Mouse (Mus musculus) myocyte (in vitro differentiated cells): Measurements from ENCODE around the gene Cog8. TPM values are rescaled to one million over a fixed set of nuclear protein-coding genes. Genes with fewer than 3 reads are reported as not detected.

Experiments
- H3K27me3 ChIP-seq: one replicate; pipeline ENCODE4 v1.6.1; 2011; ENCODE audit not compliant: control insufficient read depth, insufficient read depth, insufficient read length
- H3K36me3 ChIP-seq: one replicate; pipeline ENCODE4 v1.6.1; 2011; ENCODE audit not compliant: control insufficient read depth, insufficient read depth
- H3K4me2 ChIP-seq: one replicate; pipeline ENCODE4 v1.6.1; 2011; ENCODE audit warnings: low read depth, control low read depth
- H3K4me3 ChIP-seq: one replicate; pipeline ENCODE4 v1.5.1; 2011; ENCODE audit warnings: mild to moderate bottlenecking, control low read depth, moderate library complexity
- H3K79me2 ChIP-seq: one replicate; pipeline ENCODE4 v1.6.1; 2011; ENCODE audit not compliant: control insufficient read depth, insufficient read depth
- H3ac ChIP-seq: one replicate; pipeline ENCODE4 v1.6.1; 2011; ENCODE audit not compliant: control insufficient read depth, insufficient read length
- CEBPB ChIP-seq: IDR thresholded peaks from 2 replicates; pipeline ENCODE4 v1.6.1; 2011; ENCODE audit warnings: mild to moderate bottlenecking, moderate library complexity; ENCODE audit not compliant: poor library complexity, insufficient read depth, severe bottlenecking
- E2F4 ChIP-seq: IDR thresholded peaks from one replicate; pipeline ENCODE4 v1.6.1; 2011; ENCODE audit warnings: mild to moderate bottlenecking, control low read depth, moderate library complexity; ENCODE audit not compliant: insufficient read depth
- MAX ChIP-seq: IDR thresholded peaks from one replicate; pipeline ENCODE4 v1.6.1; 2011; ENCODE audit warnings: low read depth, mild to moderate bottlenecking, control low read depth
- MYOD1 ChIP-seq, 3 experiments: IDR thresholded peaks; one replicate each; pipeline ENCODE4 v1.6.1; 2011; ENCODE audit warnings: control low read depth in 2 of 3, low read depth in 2 of 3, mild to moderate bottlenecking in 2 of 3, moderate library complexity in 1 of 3; ENCODE audit not compliant: insufficient read length in 2 of 3, control insufficient read depth in 1 of 3
- MYOG ChIP-seq, 3 experiments: IDR thresholded peaks; one replicate each; pipeline ENCODE4 v1.6.1; 2011; ENCODE audit warnings: control low read depth in 2 of 3, low read depth in 2 of 3, mild to moderate bottlenecking in 2 of 3; ENCODE audit not compliant: insufficient read length in 2 of 3, control insufficient read depth in 1 of 3, insufficient read depth in 1 of 3
- POLR2A ChIP-seq: IDR thresholded peaks from one replicate; pipeline ENCODE4 v1.6.1; 2011; ENCODE audit warnings: low read depth, mild to moderate bottlenecking, control low read depth, moderate library complexity; ENCODE audit not compliant: insufficient read length
- POLR2AphosphoS2 ChIP-seq: IDR thresholded peaks from one replicate; pipeline ENCODE4 v1.6.1; 2011; ENCODE audit warnings: low read depth, control low read depth; ENCODE audit not compliant: insufficient read length
- REST ChIP-seq: IDR thresholded peaks from one replicate; pipeline ENCODE4 v1.6.1; 2011; ENCODE audit warnings: mild to moderate bottlenecking, control low read depth, moderate library complexity; ENCODE audit not compliant: insufficient read depth, insufficient read length
- SRF ChIP-seq: IDR thresholded peaks from one replicate; pipeline ENCODE4 v1.6.1; 2011; ENCODE audit warnings: low read depth; ENCODE audit not compliant: control insufficient read depth, insufficient read length
- TCF12 ChIP-seq: IDR thresholded peaks from one replicate; pipeline ENCODE4 v1.6.1; 2011; ENCODE audit warnings: mild to moderate bottlenecking, control low read depth; ENCODE audit not compliant: poor library complexity, insufficient read depth, severe bottlenecking
- TCF3 ChIP-seq: IDR thresholded peaks from one replicate; pipeline ENCODE4 v1.6.1; 2011; ENCODE audit warnings: low read depth, control low read depth; ENCODE audit not compliant: insufficient read length
- USF1 ChIP-seq: IDR thresholded peaks from one replicate; pipeline ENCODE4 v1.6.1; 2011; ENCODE audit warnings: low read depth, mild to moderate bottlenecking, control low read depth, moderate library complexity
- polyA plus RNA-seq: library from polyadenylated mRNA; unstranded; fragments of >200 nt; fragmentation: generic; extraction: Trizol; gene quantifications from one replicate; pipeline ENCODE4 v1.2.1, GENCODE M21; 2012; ENCODE audit warnings: missing spikeins

Cog8 gene
- polyA plus RNA-seq, 1 experiment: 28.3 TPM

GRCm38 (mm10) chr8:107030058-107030457 is 26.4 kb downstream of the Cog8 start:
- no peaks in the 10 kb centered on the region for H3K27me3 ChIP-seq
- peaks cover 30% of the 10 kb centered on the region for H3K79me2 ChIP-seq
- no peaks in the 10 kb centered on the region for H3K36me3 ChIP-seq
- no peak overlapping the region for H3K4me3 ChIP-seq
- no peak overlapping the region for H3ac ChIP-seq
- no peak overlapping the region for H3K4me2 ChIP-seq
- no peak for TF ChIP-seq CEBPB
- TF ChIP-seq POLR2A: no peak
- no peak for TF ChIP-seq MYOG (IDR thresholded peaks at IDR 0.05; ENCODE audit: control insufficient read depth in 1 of 3, insufficient read depth in 1 of 3, insufficient read length in 2 of 3, low read depth in 2 of 3)
- TF ChIP-seq SRF: no peak
- no peak for TF ChIP-seq REST
- TF ChIP-seq MYOD1 (IDR thresholded peaks at IDR 0.05; ENCODE audit: control insufficient read depth in 1 of 3, insufficient read length in 2 of 3, low read depth in 2 of 3): no peak
- TF ChIP-seq TCF12: no peak
- TF ChIP-seq E2F4: no peak
- no peak for TF ChIP-seq TCF3
- TF ChIP-seq USF1: no peak
- TF ChIP-seq MAX: no peak
- no peak for TF ChIP-seq POLR2AphosphoS2

DNA sequence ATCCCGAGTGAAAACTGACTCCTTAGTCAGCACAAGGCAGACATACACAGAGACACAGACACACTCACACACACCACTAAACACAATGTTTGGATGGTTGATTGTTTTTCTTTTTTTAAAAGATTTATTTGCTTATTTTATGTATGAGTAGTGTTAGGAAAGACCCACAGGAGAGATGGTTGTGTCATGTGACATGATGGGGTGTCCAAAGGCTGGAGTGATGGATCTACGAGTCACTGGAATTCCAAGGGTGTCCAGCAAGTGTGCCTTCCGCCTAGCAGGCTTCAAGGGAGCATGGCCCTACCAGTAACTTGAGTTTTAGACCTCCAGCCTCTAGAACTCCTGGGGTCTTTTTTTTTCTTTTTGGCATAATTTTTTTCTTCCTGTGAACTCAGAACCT is 27.2 kb downstream of the Cog8 start:
- Histone ChIP-seq H3K36me3 (no peaks in the 10 kb centered on the region), H3K4me3 (no peak overlapping the region), H3K4me2 (no peak overlapping the region), H3K27me3 (no peaks in the 10 kb centered on the region), H3K79me2 (peaks cover 23% of the 10 kb centered on the region), H3ac (no peak overlapping the region)
- no peak for TF ChIP-seq CEBPB
- TF ChIP-seq USF1: peak; percentile 42
- TF ChIP-seq POLR2A: no peak
- TF ChIP-seq MYOD1 (IDR thresholded peaks at IDR 0.05; ENCODE audit: control insufficient read depth in 1 of 3, insufficient read length in 2 of 3, low read depth in 2 of 3): no peak
- TF ChIP-seq SRF: no peak
- no peak for TF ChIP-seq MYOG (IDR thresholded peaks at IDR 0.05; ENCODE audit: control insufficient read depth in 1 of 3, insufficient read depth in 1 of 3, insufficient read length in 2 of 3, low read depth in 2 of 3)

DNA sequence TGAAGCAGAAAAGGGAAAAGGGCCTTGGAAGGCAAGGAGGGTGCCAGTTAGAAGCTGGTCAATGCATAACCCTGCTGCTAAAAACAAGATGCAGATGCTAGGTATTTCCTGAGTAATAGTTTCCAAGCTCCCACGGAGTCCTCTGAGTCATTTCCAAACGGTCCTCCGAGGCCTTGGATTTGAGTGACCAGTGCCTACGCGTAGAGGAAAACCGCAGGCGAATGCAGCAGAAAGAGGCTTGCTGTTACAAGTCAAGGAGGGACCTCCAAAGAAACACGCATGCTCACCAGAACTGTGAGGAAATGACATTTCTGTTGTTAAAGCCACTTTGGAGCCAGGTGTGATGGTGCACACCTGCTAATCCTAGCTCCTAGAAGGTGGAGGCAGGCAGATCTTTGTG is 33.0 kb downstream of the Cog8 start:
- Histone ChIP-seq H3K79me2 (no peaks in the 10 kb centered on the region), H3ac (no peak overlapping the region), H3K4me3 (no peak overlapping the region), H3K27me3 (no peaks in the 10 kb centered on the region), H3K4me2 (no peak overlapping the region), H3K36me3 (no peaks in the 10 kb centered on the region)
- TF ChIP-seq E2F4 (no peak), TCF12 (no peak), POLR2A (no peak), USF1 (no peak), POLR2AphosphoS2 (no peak), MYOD1 (IDR thresholded peaks at IDR 0.05; ENCODE audit: control insufficient read depth in 1 of 3, insufficient read length in 2 of 3, low read depth in 2 of 3) (no peak), MYOG (IDR thresholded peaks at IDR 0.05; ENCODE audit: control insufficient read depth in 1 of 3, insufficient read depth in 1 of 3, insufficient read length in 2 of 3, low read depth in 2 of 3) (no peak), MAX (no peak), SRF (no peak), REST (no peak), TCF3 (no peak), CEBPB (no peak)

DNA sequence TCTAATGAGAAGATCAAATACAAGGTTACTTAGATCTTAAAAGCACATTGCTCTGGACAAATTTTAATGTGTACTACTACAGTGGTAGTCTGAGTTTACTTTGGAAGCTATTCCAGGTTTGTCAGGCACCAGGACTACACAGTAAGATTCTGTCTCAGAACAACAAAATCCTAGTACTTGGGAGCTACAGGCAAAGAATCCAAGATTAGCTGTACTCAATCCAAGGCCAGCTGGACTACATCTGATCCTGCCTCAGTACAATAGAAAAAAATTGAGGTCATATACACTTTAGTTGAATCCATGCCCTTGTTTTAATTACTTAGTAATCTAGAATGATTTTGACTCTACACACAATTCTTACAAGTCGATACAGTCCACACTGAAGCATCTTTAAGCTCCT is 41.6 kb downstream of the Cog8 start:
- no peak for TF ChIP-seq TCF12
- peaks cover 3% of the 10 kb centered on the region for H3K36me3 ChIP-seq
- H3K4me3 ChIP-seq: no peak overlapping the region
- H3K27me3 ChIP-seq: no peaks in the 10 kb centered on the region
- H3ac ChIP-seq: no peak overlapping the region
- no peaks in the 10 kb centered on the region for H3K79me2 ChIP-seq
- H3K4me2 ChIP-seq: no peak overlapping the region

GRCm38 (mm10) chr8:107012666-107013065 is 43.8 kb downstream of the Cog8 start:
- no peaks in the 10 kb centered on the region for H3K27me3 ChIP-seq
- no peaks in the 10 kb centered on the region for H3K79me2 ChIP-seq
- H3K4me3 ChIP-seq: no peak overlapping the region
- H3K36me3 ChIP-seq: peaks cover 3% of the 10 kb centered on the region
- no peak overlapping the region for H3ac ChIP-seq
- TF ChIP-seq REST (no peak), CEBPB (no peak), POLR2A (no peak), E2F4 (no peak), USF1 (no peak), MAX (no peak), MYOG (IDR thresholded peaks at IDR 0.05; ENCODE audit: control insufficient read depth in 1 of 3, insufficient read depth in 1 of 3, insufficient read length in 2 of 3, low read depth in 2 of 3) (no peak), TCF12 (no peak), MYOD1 (IDR thresholded peaks at IDR 0.05; ENCODE audit: control insufficient read depth in 1 of 3, insufficient read length in 2 of 3, low read depth in 2 of 3) (no peak), TCF3 (no peak), SRF (no peak), POLR2AphosphoS2 (no peak)
- no peak overlapping the region for H3K4me2 ChIP-seq
